Mouse (Mus musculus): ENCODE results near the gene Hnrnpu.
A peak's percentile ranks its signal among the peaks of the same experiment; 100 is the strongest.

The Hnrnpu gene

GRCm38 (mm10) chr1:178341435-178341834 lies 3.8 kb upstream of the Hnrnpu start:
- DNase-seq (ENCODE audit: low read depth) = no peak

- DNase-seq (ENCODE audit: low read depth) = no peak
Measured at GRCm38 (mm10) chr1:178340213-178340612, 2.6 kb upstream of the Hnrnpu start.

GRCm38 (mm10) chr1:178338318-178338641 lies 683 bp upstream of the Hnrnpu start:
- DNase-seq (ENCODE audit: low read depth) = peak; percentile 77

- DNase-seq (ENCODE audit: low read depth) = no peak
Measured at GRCm38 (mm10) chr1:178336777-178337481, 668 bp downstream of the Hnrnpu start.

- DNase-seq (ENCODE audit: low read depth) = peak; percentile 93
Measured at GRCm38 (mm10) chr1:178336289-178336775, 1.3 kb downstream of the Hnrnpu start.

GRCm38 (mm10) chr1:178335860-178336261 lies 1.7 kb downstream of the Hnrnpu start:
- peak; percentile 74 for DNase-seq (ENCODE audit: low read depth)

- DNase-seq (ENCODE audit: low read depth) = no peak
Measured at GRCm38 (mm10) chr1:178329946-178330345, 7.7 kb downstream of the Hnrnpu start.

- DNase-seq (ENCODE audit: low read depth) = no peak
Measured at GRCm38 (mm10) chr1:178329017-178329416, 8.6 kb downstream of the Hnrnpu start.

GRCm38 (mm10) chr1:178326950-178327349 lies 10.6 kb downstream of the Hnrnpu start:
- DNase-seq (ENCODE audit: low read depth) = no peak

- DNase-seq (ENCODE audit: low read depth) = no peak
Measured at GRCm38 (mm10) chr1:178326357-178326756, 11.2 kb downstream of the Hnrnpu start.

- no peak for DNase-seq (ENCODE audit: low read depth)
Measured at GRCm38 (mm10) chr1:178324568-178324967, 13.0 kb downstream of the Hnrnpu start.

- DNase-seq (ENCODE audit: low read depth) = peak; percentile 23
Measured at GRCm38 (mm10) chr1:178323235-178323634, 14.4 kb downstream of the Hnrnpu start.

GRCm38 (mm10) chr1:178321730-178322357 lies 15.8 kb downstream of the Hnrnpu start:
- no peak for DNase-seq (ENCODE audit: low read depth)

GRCm38 (mm10) chr1:178320723-178321590 lies 16.6 kb downstream of the Hnrnpu start:
- peak; percentile 88 for DNase-seq (ENCODE audit: low read depth)

GRCm38 (mm10) chr1:178320038-178320722 lies 17.4 kb downstream of the Hnrnpu start:
- DNase-seq (ENCODE audit: low read depth) = peak; percentile 56

GRCm38 (mm10) chr1:178319295-178320037 lies 18.1 kb downstream of the Hnrnpu start:
- no peak for DNase-seq (ENCODE audit: low read depth)

GRCm38 (mm10) chr1:178318389-178319184 lies 19.0 kb downstream of the Hnrnpu start, which contains the start of gene Cox20:
Cox20 (plus strand) TSS chr1:178319130.
- DNase-seq (ENCODE audit: low read depth) = peak; percentile 96

GRCm38 (mm10) chr1:178318002-178318388 lies 19.6 kb downstream of the Hnrnpu start:
- DNase-seq (ENCODE audit: low read depth) = peak; percentile 97

- peak; percentile 70 for DNase-seq (ENCODE audit: low read depth)
Measured at GRCm38 (mm10) chr1:178317275-178318001, 20.2 kb downstream of the Hnrnpu start.

- no peak for DNase-seq (ENCODE audit: low read depth)
Measured at GRCm38 (mm10) chr1:178314236-178314635, 23.4 kb downstream of the Hnrnpu start.
